Mouse (Mus musculus): ENCODE measurements at regions not wholly inside any gene's neighbourhood (a gene's known extent, or its start where the extent isn't known, plus 50 kb on each side); places are given as distances from the start of the nearest gene placed in this dataset.

GRCm38 (mm10) chr4:89368850-89369524 lies 58.1 kb upstream of the Cdkn2b start:
- TF ChIP-seq CTCF (IDR thresholded peaks at IDR 0.05; ENCODE audit: control insufficient read depth, insufficient read depth, insufficient replicate concordance, low read depth, low read length) = no peak
- no peak for TF ChIP-seq POLR2A (IDR thresholded peaks at IDR 0.05; ENCODE audit: control insufficient read depth, low read depth, low read length)
